Mouse (Mus musculus) bone marrow, adult 2 months (tissue): ENCODE measurements at regions not wholly inside any gene's neighbourhood (a gene's known extent, or its start where the extent isn't known, plus 50 kb on each side); places are given as distances from the start of the nearest gene placed in this dataset.

Source experiments
- H3K27ac ChIP-seq: fragments of 200-500 bp; 2 replicates; pipeline ENCODE4 v1.5.1; 2012; ENCODE audit warnings: low read depth, mild to moderate bottlenecking, control low read depth, inconsistent platforms, low read length; ENCODE audit not compliant: control insufficient read depth, poor library complexity, insufficient read depth
- H3K4me1 ChIP-seq: fragments of 200-500 bp; 2 replicates; pipeline ENCODE4 v1.6.1; 2011; ENCODE audit warnings: low read length; ENCODE audit not compliant: control insufficient read depth, insufficient read depth
- H3K4me3 ChIP-seq: fragments of 200-500 bp; replicated peaks from 2 replicates; pipeline ENCODE3; 2011; ENCODE audit warnings: mild to moderate bottlenecking, low read depth, low read length, control low read depth; ENCODE audit not compliant: control insufficient read depth
- CTCF ChIP-seq: fragments of 200-500 bp; IDR thresholded peaks from 2 replicates; pipeline ENCODE4 v1.5.1; 2011; ENCODE audit warnings: low read length, control low read depth; ENCODE audit not compliant: control insufficient read depth, insufficient read depth
- POLR2A ChIP-seq: fragments of 200-500 bp; IDR thresholded peaks from 2 replicates; pipeline ENCODE4 v1.6.1; 2011; ENCODE audit warnings: low read depth, mild to moderate bottlenecking, control low read depth, low read length, borderline replicate concordance; ENCODE audit not compliant: control insufficient read depth
- WGBS: fragments of 180-500 bp; shearing (Covaris S2); methylation state at CpG from one replicate; pipeline ENCODE4 v1.1.7; 2018; 5-methylcytosine and 5-hydroxymethylcytosine counted together

DNA sequence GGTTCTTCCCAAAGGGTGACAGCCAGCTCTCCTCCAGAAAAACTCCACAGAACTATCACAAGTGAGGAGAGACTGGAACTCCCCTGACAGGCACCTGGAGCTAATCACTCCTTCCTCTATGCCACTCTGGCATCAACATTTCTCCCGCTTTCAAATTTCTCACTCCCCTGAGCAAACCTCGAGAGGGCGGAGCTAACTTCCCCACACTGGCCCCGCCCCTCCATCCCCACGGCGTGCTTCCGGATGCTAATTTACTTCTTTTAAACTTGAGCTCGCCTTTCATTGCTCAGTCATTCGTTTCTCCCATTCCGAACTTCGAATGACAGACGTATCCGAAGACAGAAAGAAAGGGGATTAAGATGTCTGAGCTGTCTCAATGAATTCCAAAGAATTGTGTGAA lies 87.8 kb upstream of the Ado start:
- under 1% methylated on average over 13 of the region's 13 CpGs for WGBS
- Histone ChIP-seq H3K27ac (no peak overlapping the region), H3K4me3 (peak overlapping the region; percentile 41), H3K4me1 (no peaks in the 10 kb centered on the region)
- TF ChIP-seq CTCF (no peak), POLR2A (no peak)

DNA sequence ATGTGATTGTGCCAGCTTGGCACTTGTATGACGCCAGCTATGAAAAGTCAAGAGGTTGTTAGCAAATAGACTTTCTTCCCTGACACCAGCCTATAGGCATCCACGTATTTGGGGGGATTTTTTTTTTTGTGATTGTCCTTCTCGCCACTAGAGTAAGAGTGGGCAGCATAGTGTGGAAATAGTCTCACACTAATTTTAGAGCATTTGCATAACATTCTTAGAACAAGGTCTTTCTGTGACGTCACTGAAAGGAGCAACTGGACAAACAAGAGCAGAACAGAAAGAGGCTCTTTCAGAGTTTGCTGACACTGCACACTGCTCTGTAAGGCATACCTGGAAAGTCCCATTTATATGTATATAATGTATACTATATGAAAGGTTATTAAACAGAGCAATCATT lies 86.0 kb upstream of the Ado start:
- Histone ChIP-seq H3K4me1 (no peaks in the 10 kb centered on the region), H3K27ac (no peak overlapping the region), H3K4me3 (no peak overlapping the region)
- WGBS: 59% methylated on average over 4 of the region's 4 CpGs
- no peak for TF ChIP-seq CTCF
- TF ChIP-seq POLR2A: no peak

DNA sequence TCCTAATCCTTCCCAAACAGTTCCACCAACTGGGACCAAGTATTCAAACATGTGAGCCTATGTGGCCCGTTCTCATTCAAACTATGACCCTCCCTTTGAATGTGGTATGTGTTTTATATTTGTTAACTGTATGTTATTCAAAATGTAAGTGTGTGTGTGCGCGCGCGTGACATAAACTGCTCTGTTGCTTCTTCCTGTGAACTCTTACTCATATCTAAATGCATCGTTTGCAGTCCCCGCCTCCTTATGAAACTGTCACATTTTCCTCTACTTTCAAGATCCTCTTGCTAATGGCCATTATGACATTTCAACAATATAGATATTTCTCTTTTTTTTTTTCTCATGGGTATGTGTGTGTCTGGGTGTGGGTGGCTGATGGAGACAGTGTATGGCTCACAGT lies 84.3 kb upstream of the Ado start:
- no peak overlapping the region for H3K27ac ChIP-seq
- H3K4me3 ChIP-seq: no peak overlapping the region
- H3K4me1 ChIP-seq: no peaks in the 10 kb centered on the region; the same call in 1 of the 2 replicates
- TF ChIP-seq POLR2A: no peak
- TF ChIP-seq CTCF: no peak
- WGBS: 81% methylated on average over 7 of the region's 7 CpGs

DNA sequence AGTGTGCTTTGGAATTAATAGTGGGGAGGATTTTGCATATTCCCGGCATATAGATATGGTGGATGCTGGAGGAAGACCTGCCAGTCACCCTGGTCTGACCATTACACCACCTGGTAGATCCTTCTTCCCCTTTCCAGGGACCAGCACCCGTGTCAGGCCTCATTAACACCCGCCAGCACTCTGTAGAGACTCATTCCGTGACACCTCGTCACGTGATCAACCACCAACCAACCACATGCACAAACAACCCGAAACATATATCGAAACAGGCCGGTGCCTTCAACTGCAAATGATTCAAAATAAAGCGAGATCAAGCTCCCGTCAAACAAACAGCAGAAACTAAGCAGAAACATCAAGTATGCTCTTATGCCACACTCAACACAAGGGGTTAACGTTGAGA lies 74.6 kb upstream of the Ado start:
- 81% methylated on average over 12 of the region's 12 CpGs for WGBS
- no peak for TF ChIP-seq POLR2A
- no peak for TF ChIP-seq CTCF
- H3K4me3 ChIP-seq: no peak overlapping the region
- H3K4me1 ChIP-seq: no peaks in the 10 kb centered on the region; the same call in 1 of the 2 replicates
- no peak overlapping the region for H3K27ac ChIP-seq

DNA sequence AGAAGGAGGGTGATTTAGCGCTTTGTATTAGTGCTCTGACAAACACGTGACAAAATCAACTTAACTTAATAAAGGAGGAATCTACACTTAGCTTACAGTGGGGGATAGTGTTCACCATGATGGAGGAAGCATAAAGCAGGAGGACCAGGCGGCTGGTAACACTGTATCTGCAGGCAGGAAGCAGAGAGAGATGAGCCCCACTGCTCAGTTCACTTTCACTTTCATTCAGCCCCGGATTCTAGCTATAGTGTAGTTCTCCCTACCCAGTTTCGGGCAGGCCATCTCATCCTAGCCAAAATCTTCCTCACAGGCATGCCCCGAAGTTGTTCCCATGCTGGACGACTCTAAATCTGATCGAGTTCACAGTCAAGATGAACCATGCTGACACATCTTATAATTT lies 71.3 kb upstream of the Ado start:
- Histone ChIP-seq H3K27ac (no peak overlapping the region), H3K4me1 (no peaks in the 10 kb centered on the region; the same call in 1 of the 2 replicates), H3K4me3 (no peak overlapping the region)
- 57% methylated on average over 8 of the region's 8 CpGs for WGBS
- TF ChIP-seq CTCF: no peak
- TF ChIP-seq POLR2A: no peak

DNA sequence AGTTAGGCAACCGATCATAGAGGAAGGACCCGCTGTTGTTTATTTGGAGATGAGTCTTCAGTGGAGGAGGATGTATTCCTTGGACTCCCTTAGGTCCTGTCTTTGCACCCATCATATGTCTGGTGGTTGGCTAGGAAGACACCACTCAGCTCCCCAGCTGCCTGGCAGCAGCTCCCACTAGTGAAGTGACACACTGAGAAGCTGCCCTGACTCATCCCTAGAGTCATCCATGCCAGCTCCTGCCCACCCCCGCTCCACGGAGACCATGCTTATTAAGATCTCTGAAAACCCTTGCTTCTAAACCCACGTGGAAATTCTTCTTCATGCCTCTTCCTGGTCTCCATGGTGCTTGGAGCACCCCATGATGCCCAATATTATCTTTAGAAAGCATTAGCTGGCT lies 69.4 kb upstream of the Ado start:
- TF ChIP-seq POLR2A (no peak), CTCF (no peak)
- H3K4me1 ChIP-seq: no peaks in the 10 kb centered on the region; the same call in 1 of the 2 replicates
- no peak overlapping the region for H3K4me3 ChIP-seq
- H3K27ac ChIP-seq: no peak overlapping the region
- WGBS: 72% methylated on average over 5 of the region's 5 CpGs

DNA sequence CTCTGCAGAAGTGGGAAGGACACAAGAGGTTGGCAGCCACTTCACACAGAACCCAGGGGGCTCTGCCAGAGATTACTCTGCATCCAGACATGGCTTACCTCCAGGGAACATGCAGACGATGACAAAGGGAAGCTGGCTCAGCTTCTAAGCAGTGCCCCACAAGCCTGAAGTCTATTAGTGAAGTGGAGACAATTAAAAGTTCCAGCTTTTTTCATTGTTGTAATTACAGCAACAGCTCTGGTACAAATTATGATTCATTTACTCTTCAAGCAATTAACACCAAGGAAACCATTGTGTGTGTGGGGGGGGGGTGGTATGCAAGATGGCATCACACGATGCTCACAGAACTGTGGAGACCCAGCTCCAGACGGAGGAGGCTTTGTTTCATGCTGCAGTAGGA lies 66.3 kb upstream of the Ado start:
- no peak overlapping the region for H3K4me3 ChIP-seq
- TF ChIP-seq POLR2A: no peak
- no peak for TF ChIP-seq CTCF
- 82% methylated on average over 3 of the region's 3 CpGs for WGBS
- H3K27ac ChIP-seq: no peak overlapping the region
- no peaks in the 10 kb centered on the region; the same call in 1 of the 2 replicates for H3K4me1 ChIP-seq

GRCm38 (mm10) chr10:67610689-67611088 lies 61.9 kb upstream of the Ado start:
- 25% methylated on average over 6 of the region's 6 CpGs for WGBS
- no peak for TF ChIP-seq CTCF
- TF ChIP-seq POLR2A: no peak
- Histone ChIP-seq H3K27ac (no peak overlapping the region), H3K4me1 (no peaks in the 10 kb centered on the region; the same call in 1 of the 2 replicates), H3K4me3 (no peak overlapping the region)

GRCm38 (mm10) chr10:67608033-67608432 lies 59.3 kb upstream of the Ado start:
- Histone ChIP-seq H3K27ac (no peak overlapping the region), H3K4me1 (no peaks in the 10 kb centered on the region; the same call in 1 of the 2 replicates), H3K4me3 (no peak overlapping the region)
- WGBS: 16% methylated on average over 5 of the region's 5 CpGs
- TF ChIP-seq POLR2A (no peak), CTCF (no peak)
